Mouse (Mus musculus) testis, adult 2 months (tissue): ENCODE data around the gene Slc39a11. TPM values are rescaled to one million over a fixed set of nuclear protein-coding genes. Genes with fewer than 3 reads are reported as not detected.

Experiments
- H3K27ac ChIP-seq: fragments of 200-500 bp; 2 replicates; pipeline ENCODE4 v1.5.1; 2012; ENCODE audit warnings: low read depth, low read length; ENCODE audit not compliant: control insufficient read depth, insufficient read depth
- H3K27me3 ChIP-seq: fragments of 200-500 bp; 2 replicates; pipeline ENCODE4 v1.6.1; 2012; ENCODE audit warnings: mild to moderate bottlenecking, low read length, moderate library complexity; ENCODE audit not compliant: control insufficient read depth, insufficient read depth
- H3K36me3 ChIP-seq: fragments of 200-500 bp; 2 replicates; pipeline ENCODE4 v1.6.1; 2012; ENCODE audit warnings: mild to moderate bottlenecking, low read length; ENCODE audit not compliant: control insufficient read depth, insufficient read depth
- H3K4me1 ChIP-seq: fragments of 200-500 bp; 2 replicates; pipeline ENCODE4 v1.6.1; 2012; ENCODE audit warnings: low read length; ENCODE audit not compliant: control insufficient read depth, insufficient read depth
- H3K4me3 ChIP-seq: fragments of 200-500 bp; 2 replicates; pipeline ENCODE4 v1.5.1; 2012; ENCODE audit warnings: low read depth, mild to moderate bottlenecking, low read length, moderate library complexity, mixed read lengths; ENCODE audit not compliant: control insufficient read depth
- CTCF ChIP-seq: fragments of 200-500 bp; IDR thresholded peaks from 2 replicates; pipeline ENCODE4 v1.5.1; 2012; ENCODE audit warnings: low read depth, mild to moderate bottlenecking, inconsistent platforms, low read length, moderate library complexity; ENCODE audit not compliant: control insufficient read depth, insufficient read depth, insufficient replicate concordance
- POLR2A ChIP-seq: fragments of 200-500 bp; IDR thresholded peaks from 2 replicates; pipeline ENCODE4 v1.6.1; 2012; ENCODE audit warnings: low read depth, mild to moderate bottlenecking, inconsistent platforms, low read length, moderate library complexity; ENCODE audit not compliant: control insufficient read depth
- polyA plus RNA-seq: library from polyadenylated mRNA; depleted of rRNA; stranded (reverse); fragments of >200 nt; gene quantifications from 2 replicates; pipeline ENCODE4 v1.2.3, GENCODE M21; 2012; rRNA removed

Gene Slc39a11
- 8.1 and 8.9 TPM in 2 replicates for polyA plus RNA-seq

DNA sequence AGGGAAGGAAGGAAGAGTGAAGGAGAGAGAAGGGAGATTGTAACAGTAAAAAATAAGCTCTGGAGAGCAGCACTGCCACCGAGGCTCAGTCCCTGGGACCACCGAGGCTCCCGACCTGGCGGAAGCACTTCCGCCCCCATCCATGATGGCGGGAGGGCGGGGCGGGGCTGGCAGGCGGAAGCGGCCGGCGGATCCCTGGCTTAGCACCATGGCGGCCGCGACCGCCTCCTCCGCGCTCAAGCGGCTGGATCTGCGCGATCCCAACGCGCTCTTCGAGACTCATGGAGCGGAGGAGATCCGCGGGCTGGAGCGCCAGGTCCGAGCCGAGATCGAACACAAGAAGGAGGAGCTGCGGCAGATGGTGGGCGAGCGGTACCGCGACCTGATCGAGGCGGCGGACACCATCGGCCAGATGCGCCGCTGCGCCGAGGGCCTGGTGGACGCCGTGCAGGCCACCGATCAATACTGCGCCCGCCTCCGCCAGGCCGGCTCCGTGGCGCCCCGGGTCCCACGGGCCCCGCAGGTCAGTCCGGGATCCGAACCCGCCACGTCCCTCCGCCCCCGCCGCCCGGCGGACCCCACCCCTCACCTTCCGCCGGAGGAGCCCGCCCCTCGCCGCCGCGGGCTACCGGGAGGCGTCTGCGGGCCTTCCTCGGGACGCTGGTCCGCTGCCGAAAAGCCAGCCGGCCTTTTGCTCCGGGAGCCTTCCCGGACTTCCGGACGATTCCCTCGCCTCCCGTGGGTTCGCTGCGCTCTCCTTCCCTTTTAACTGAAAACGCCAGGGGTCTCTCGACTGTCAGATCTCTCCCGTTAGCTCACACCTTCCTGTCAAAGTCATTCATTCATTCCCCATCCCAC, at the start of gene Slc39a11:
Gene Slc39a11 (minus strand): TSS at position 727 of the 858 bp plus-strand sequence.
- H3K36me3 ChIP-seq: no peaks in the 10 kb centered on the region; the same call in 1 of the 2 replicates
- peak within 1 kb of the TSS; percentile 93 for H3K4me3 ChIP-seq
- TF ChIP-seq CTCF (no peak), POLR2A (peak; percentile 59)
- H3K4me1 ChIP-seq: peaks cover 16% of the 10 kb centered on the region
- peak within 1 kb of the TSS; percentile 74 for H3K27ac ChIP-seq
- no peaks in the 10 kb centered on the region for H3K27me3 ChIP-seq

DNA sequence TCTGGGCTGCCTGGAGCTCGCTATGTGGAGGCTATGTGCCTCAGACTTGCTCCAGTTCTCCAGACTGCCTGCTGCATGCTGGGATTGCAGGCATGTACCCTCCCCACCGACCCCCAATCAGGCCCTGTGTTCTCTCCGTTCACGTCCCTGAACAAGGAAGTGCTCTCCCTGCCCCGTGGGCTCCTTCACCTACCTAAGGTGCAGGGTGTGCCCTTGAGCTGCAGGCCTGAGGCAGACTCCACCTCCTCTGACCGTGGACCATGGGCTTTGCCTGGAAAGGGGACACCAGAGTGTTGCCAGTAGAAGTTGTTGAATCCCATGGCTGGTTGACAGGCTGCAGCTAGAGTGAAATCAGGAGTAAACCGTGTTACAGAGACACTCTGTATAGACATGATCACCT, 49.8 kb upstream of the Slc39a11 start:
- TF ChIP-seq CTCF (no peak), POLR2A (no peak)
- H3K36me3 ChIP-seq: no peaks in the 10 kb centered on the region
- no peaks in the 10 kb centered on the region for H3K27me3 ChIP-seq
- no peak overlapping the region for H3K27ac ChIP-seq
- peaks cover 2% of the 10 kb centered on the region; the same call in 1 of the 2 replicates for H3K4me1 ChIP-seq
- no peak overlapping the region for H3K4me3 ChIP-seq

DNA sequence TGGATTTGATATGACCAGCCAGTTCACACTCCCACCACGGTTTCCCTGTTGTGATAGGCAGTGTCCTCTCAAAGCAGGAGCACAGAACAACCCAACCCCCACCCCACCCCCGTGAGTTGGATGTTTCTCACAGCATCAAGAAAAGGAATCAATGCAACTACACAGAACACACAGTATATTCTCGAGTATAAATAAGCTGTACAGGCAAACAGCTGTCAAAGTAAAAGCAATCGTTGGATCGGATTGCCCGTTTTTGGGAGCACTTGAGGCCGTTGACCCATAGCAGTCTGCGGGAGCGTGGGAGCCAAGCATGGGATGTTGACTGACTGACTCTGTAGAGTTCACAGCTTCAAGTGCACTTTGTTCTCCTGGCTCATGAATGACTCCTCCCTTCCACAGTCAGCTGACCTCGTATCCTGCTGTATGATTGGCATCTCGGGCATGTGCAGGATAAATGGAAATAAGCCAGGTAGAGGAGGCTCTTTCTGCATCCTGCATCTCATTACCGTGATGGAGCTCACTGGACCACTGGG, 48.2 kb upstream of the Slc39a11 start:
- no peak for TF ChIP-seq CTCF
- no peak for TF ChIP-seq POLR2A
- H3K36me3 ChIP-seq: no peaks in the 10 kb centered on the region
- H3K4me1 ChIP-seq: no peaks in the 10 kb centered on the region
- H3K27ac ChIP-seq: no peak overlapping the region
- H3K27me3 ChIP-seq: no peaks in the 10 kb centered on the region
- H3K4me3 ChIP-seq: no peak overlapping the region

DNA sequence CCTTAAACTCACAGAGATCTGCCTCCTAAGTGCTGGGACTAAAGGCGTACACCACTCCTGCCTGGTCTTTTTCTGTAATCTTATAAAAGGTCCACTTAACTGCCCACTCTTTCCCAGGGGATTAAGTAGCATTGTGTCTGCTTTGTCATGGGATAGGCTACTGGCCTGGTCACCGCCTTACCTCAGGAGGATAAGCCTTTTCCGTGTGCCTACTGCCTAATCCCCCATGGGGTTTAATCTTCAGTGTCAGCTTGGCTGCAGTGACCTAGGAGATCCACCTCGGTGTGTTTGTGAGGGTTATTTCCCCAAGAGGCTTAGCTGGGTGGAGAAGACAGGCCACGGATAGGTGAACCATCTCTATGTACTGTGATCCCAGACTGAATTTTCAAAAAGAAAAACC, 47.7 kb upstream of the Slc39a11 start:
- Histone ChIP-seq H3K4me1 (no peaks in the 10 kb centered on the region), H3K4me3 (no peak overlapping the region), H3K36me3 (no peaks in the 10 kb centered on the region), H3K27me3 (no peaks in the 10 kb centered on the region), H3K27ac (no peak overlapping the region)
- no peak for TF ChIP-seq CTCF
- no peak for TF ChIP-seq POLR2A

DNA sequence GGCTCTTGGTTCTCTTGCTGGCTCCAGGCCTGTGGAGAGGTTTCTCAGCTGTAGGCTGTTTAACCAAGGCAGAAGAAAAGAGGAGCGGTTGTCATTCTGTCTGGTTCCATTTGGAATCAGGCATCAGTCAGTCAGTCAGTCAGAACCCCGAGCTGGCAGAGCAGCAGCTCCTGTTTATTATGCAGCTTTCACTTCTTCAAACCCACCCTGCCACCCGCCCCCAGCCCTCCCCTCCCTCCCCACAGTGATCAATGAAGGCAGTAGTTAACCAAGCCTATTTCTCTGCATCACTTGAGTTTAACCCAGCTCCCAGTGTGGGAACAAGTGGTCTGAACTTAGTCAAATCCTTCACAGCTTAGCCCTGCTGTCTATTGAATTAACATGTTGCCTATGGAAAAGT, 42.0 kb upstream of the Slc39a11 start:
- Histone ChIP-seq H3K4me3 (no peak overlapping the region), H3K36me3 (no peaks in the 10 kb centered on the region), H3K4me1 (peaks cover 5% of the 10 kb centered on the region), H3K27ac (no peak overlapping the region), H3K27me3 (no peaks in the 10 kb centered on the region)
- TF ChIP-seq POLR2A: no peak
- no peak for TF ChIP-seq CTCF

DNA sequence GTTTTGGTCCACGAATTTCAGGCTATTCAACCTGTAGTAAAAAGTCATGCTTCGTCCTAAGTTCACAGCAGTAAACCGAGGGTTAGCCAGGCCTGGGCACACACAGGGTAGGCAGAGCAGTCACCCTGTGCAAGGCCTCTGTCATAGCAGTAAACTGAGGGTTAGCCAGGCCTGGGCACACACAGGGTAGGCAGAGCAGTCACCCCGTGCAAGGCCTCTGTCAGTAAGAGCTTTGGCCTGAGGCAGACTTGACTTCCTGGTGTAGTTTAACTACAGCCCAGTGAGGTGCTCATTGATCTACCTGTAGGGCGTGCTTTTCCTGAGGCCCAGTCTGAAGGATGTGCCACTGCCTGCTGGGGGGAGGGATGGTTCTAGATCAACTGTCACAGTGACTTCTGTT, 41.4 kb upstream of the Slc39a11 start:
- H3K36me3 ChIP-seq: no peaks in the 10 kb centered on the region

DNA sequence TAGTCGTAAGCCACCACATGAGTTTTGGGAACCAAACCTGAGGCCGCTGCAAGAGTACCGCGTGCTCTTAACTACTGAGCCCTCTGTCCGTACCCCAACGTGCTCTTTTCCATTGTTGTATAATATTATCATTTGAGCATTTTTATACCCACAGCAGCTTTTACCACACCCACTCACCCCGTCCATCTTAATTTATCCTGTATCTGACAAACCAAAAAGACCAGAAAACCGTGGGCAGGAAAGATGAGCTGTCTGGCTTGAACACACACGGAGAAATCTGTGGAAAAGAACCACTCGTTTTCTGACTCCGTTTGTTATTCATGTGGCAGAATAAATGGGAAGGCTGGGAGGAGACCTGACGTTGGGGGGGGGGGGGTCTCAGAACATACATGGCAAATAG, 40.6 kb upstream of the Slc39a11 start:
- Histone ChIP-seq H3K27me3 (no peaks in the 10 kb centered on the region), H3K4me3 (peak overlapping the region; percentile 82), H3K4me1 (peaks cover 5% of the 10 kb centered on the region), H3K27ac (no peak overlapping the region), H3K36me3 (no peaks in the 10 kb centered on the region)
- TF ChIP-seq POLR2A (no peak), CTCF (no peak)

More for the DNA sequence above, 41.4 kb upstream of the Slc39a11 start:
- no peak overlapping the region for H3K27ac ChIP-seq
- peak overlapping the region; percentile 57 for H3K4me3 ChIP-seq
- peaks cover 5% of the 10 kb centered on the region for H3K4me1 ChIP-seq
- H3K27me3 ChIP-seq: no peaks in the 10 kb centered on the region
- no peak for TF ChIP-seq POLR2A
- no peak for TF ChIP-seq CTCF
